7 mouse cellular contexts compared by ENCODE assay signal in the genomic region with DNA sequence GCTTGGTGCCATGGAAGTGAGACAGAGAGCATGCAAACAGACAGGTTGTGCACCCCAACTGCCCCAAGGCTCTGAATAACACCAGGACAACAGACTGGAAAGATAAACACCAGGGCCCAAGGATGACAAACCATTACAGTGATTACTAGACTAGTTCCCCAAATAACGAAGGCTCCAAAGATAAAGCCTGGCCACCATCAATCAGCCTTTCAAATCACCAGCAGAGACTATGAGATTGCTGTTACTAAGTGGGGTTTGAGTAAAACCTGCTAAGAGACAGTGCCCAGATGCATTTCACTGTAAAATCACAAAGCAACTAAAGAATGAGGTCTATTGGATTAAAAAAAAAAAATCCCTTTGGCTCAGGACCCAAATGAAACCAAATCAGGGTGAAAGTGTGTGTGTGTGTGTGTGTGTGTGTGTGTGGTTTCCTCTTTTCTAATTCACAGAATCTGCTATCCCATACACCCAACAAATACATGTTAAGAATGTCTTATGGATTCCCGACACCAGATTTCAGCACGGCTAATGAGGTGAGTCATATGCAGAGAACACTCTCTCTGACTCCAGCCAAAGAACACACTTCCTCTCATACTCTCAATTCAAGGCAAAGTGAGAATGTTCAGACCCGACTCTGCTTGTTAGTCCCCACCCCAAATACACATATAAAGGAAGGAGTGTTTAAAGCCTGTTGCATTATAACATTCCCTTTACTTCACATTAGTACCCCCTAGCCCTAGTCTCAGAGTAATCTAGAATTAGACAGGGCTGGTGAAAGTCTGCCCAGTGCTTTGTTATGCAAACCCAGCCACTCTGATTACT. TPM values are rescaled to one million over a fixed set of nuclear protein-coding genes. Genes with fewer than 3 reads are reported as not detected.
A peak's percentile ranks its signal among the peaks of the same experiment; 100 is the strongest.
DNase-seq lines count a peak whose midpoint lies in the region; ATAC-seq lines count a peak whose summit lies in the region.

No protein-coding gene starts in this region.

- H3K27me3 ChIP-seq in forebrain, embryonic 15.5 days: no peaks in the 10 kb centered on the region
- 0 out of 2 replicates have a peak, but pooled peaks cover 4% of the 10 kb centered on the region for H3K27me3 ChIP-seq in liver, embryonic 15.5 days

- DNase-seq in 3134 (ENCODE audit: extremely low read depth, insufficient read length, low spot score) (peak; percentile 55), 3T3-L1 (ENCODE audit: low read depth, low spot score) (peak; percentile 80)
- DNase-seq in ovary, adult 18-20 months (ENCODE audit: low spot score): no peak
- no peak for DNase-seq in thymus, postnatal 36 days
- no peak for DNase-seq in thymus, postnatal 14 days

- H3K4me2 ChIP-seq in forebrain, embryonic 15.5 days (replicated peaks): 0 out of 2 replicates have a peak overlapping the region, but pooled peaks have one; percentile 2
- H3K4me2 ChIP-seq in liver, embryonic 15.5 days: 0 out of 2 replicates have a peak overlapping the region, but pooled peaks have one; percentile 2

- H3K9ac ChIP-seq in forebrain, embryonic 15.5 days (replicated peaks): no peak overlapping the region
- H3K9ac ChIP-seq in liver, embryonic 15.5 days: no peak overlapping the region

- 0 out of 2 replicates have a peak overlapping the region, but pooled peaks have one; percentile 33 for H3K27ac ChIP-seq in forebrain, embryonic 15.5 days (replicated peaks)
- peak overlapping the region; percentile 8; the same call in 1 of the 2 replicates for H3K27ac ChIP-seq in liver, embryonic 15.5 days (replicated peaks)

- no peaks in the 10 kb centered on the region for H3K9me3 ChIP-seq in forebrain, embryonic 15.5 days
- no peaks in the 10 kb centered on the region for H3K9me3 ChIP-seq in liver, embryonic 15.5 days (replicated peaks)

- ATAC-seq in forebrain, embryonic 15.5 days (replicated peaks): no peak
- no peak for ATAC-seq in liver, embryonic 15.5 days (ENCODE audit: insufficient read depth)

- 13% methylated on average over 4 of the region's 4 CpGs for WGBS in forebrain, embryonic 15.5 days
- WGBS in liver, embryonic 15.5 days (ENCODE audit: insufficient replicate concordance): 20% methylated on average over 4 of the region's 4 CpGs

- H3K4me3 ChIP-seq in forebrain, embryonic 15.5 days: no peak overlapping the region
- H3K4me3 ChIP-seq in liver, embryonic 15.5 days (replicated peaks): no peak overlapping the region

- no peaks in the 10 kb centered on the region for H3K36me3 ChIP-seq in forebrain, embryonic 15.5 days
- H3K36me3 ChIP-seq in liver, embryonic 15.5 days (replicated peaks): peaks cover 8% of the 10 kb centered on the region

- peaks cover 78% of the 10 kb centered on the region for H3K4me1 ChIP-seq in forebrain, embryonic 15.5 days
- peaks cover 82% of the 10 kb centered on the region for H3K4me1 ChIP-seq in liver, embryonic 15.5 days (replicated peaks)

RNA-seq across cellular contexts. Expression of a gene that starts 4.4 kb away (rescaled TPM):
- polyA plus RNA-seq in forebrain, embryonic 15.5 days (2015; fragmentation: Nextera tagmentation; extraction: Ambion mirVana): 39.7 and 43.7 TPM in 2 replicates
- 41.9 and 44.5 TPM in 2 replicates for polyA plus RNA-seq in liver, embryonic 15.5 days (2015; fragmentation: Nextera tagmentation; extraction: Ambion mirVana)

Comparison
In these comparisons a context has a peak if more than half of its experiments do, and no peak if none do; other contexts are left out.
1. DNase-seq: peak in 3134 (single experiment) and 3T3-L1 (single experiment); none in ovary, adult 18-20 months (single experiment), thymus, postnatal 36 days (0 of 2) and thymus, postnatal 14 days (single experiment).